Mouse (Mus musculus) lung, adult 2 months (tissue): ENCODE measurements at regions not wholly inside any gene's neighbourhood (a gene's known extent, or its start where the extent isn't known, plus 50 kb on each side); places are given as distances from the start of the nearest gene placed in this dataset.

Experiments used
- CTCF ChIP-seq: fragments of 200-500 bp; IDR thresholded peaks from 2 replicates; pipeline ENCODE4 v1.5.1; 2011; ENCODE audit warnings: mild to moderate bottlenecking, low read length, control low read depth; ENCODE audit not compliant: insufficient read depth
- POLR2A ChIP-seq: fragments of 200-500 bp; IDR thresholded peaks from 2 replicates; pipeline ENCODE4 v1.6.1; 2011; ENCODE audit warnings: low read depth, mild to moderate bottlenecking, control low read depth, low read length, borderline replicate concordance; ENCODE audit errors: extremely low read depth

GRCm38 (mm10) chr3:57948720-57949119 lies 100.8 kb upstream of the Pfn2 start:
- TF ChIP-seq POLR2A (no peak), CTCF (no peak)
